Mouse (Mus musculus) heart, embryonic 14.5 days (tissue): ENCODE data around the gene Clic1. TPM values are rescaled to one million over a fixed set of nuclear protein-coding genes. Genes with fewer than 3 reads are reported as not detected.

Source experiments
- polyA plus RNA-seq: library from polyadenylated mRNA; unstranded; fragments of >200 nt; fragmentation: Nextera tagmentation; extraction: Ambion mirVana; gene quantifications from 2 replicates; pipeline ENCODE4 v1.2.1, GENCODE M21; 2014

Gene Clic1
- polyA plus RNA-seq, 1 experiment from 2014 or later = 108 TPM

Other genes with a start within 250 kb of the Clic1 start
- not detected in 2 replicates for gene Cyp21a1, start 245.4 kb upstream of the Clic1 start, polyA plus RNA-seq
- gene Stk19, start 213.0 kb upstream of the Clic1 start, polyA plus RNA-seq = 17.1 and 18.4 TPM in 2 replicates
- gene Dxo, start 212.9 kb upstream of the Clic1 start, polyA plus RNA-seq = 26.6 and 33.1 TPM in 2 replicates
- gene Skiv2l, start 199.8 kb upstream of the Clic1 start, polyA plus RNA-seq = 22.4 and 23.0 TPM in 2 replicates
- 65.7 and 65.8 TPM in 2 replicates for gene Nelfe, start 199.6 kb upstream of the Clic1 start, polyA plus RNA-seq
- gene Cfb, start 187.4 kb upstream of the Clic1 start, polyA plus RNA-seq = 1.2 and 2.7 TPM in 2 replicates
- gene Zbtb12, start 170.5 kb upstream of the Clic1 start, polyA plus RNA-seq = 0.38 and 0.53 TPM in 2 replicates
- not detected in 2 replicates for gene Gm20547, start 167.9 kb upstream of the Clic1 start, polyA plus RNA-seq
- gene C2, start 151.7 kb upstream of the Clic1 start, polyA plus RNA-seq = 1.0 and 1.2 TPM in 2 replicates
- 31.4 and 35.2 TPM in 2 replicates for gene Ehmt2, start 151.5 kb upstream of the Clic1 start, polyA plus RNA-seq
- not detected in 2 replicates for gene Slc44a4, start 135.5 kb upstream of the Clic1 start, polyA plus RNA-seq
- gene Neu1, start 118.7 kb upstream of the Clic1 start, polyA plus RNA-seq = 13.7 and 14.6 TPM in 2 replicates
- 0.09 and 0.19 TPM in 2 replicates for gene Hspa1b, start 90.7 kb upstream of the Clic1 start, polyA plus RNA-seq
- 0.55 TPM in 1 of 2 replicates, not detected in the other for gene Gm20481, start 80.1 kb upstream of the Clic1 start, polyA plus RNA-seq
- gene Hspa1a, start 77.8 kb upstream of the Clic1 start, polyA plus RNA-seq = 2.3 and 2.9 TPM in 2 replicates
- 2.2 and 2.7 TPM in 2 replicates for gene Hspa1l, start 77.3 kb upstream of the Clic1 start, polyA plus RNA-seq
- 132 and 136 TPM in 2 replicates for gene Lsm2, start 68.1 kb upstream of the Clic1 start, polyA plus RNA-seq
- gene Vars, start 49.0 kb upstream of the Clic1 start, polyA plus RNA-seq = 41.7 and 42.9 TPM in 2 replicates
- 0.28 and 0.42 TPM in 2 replicates for gene Vwa7, start 33.4 kb upstream of the Clic1 start, polyA plus RNA-seq
- 1.5 and 2.2 TPM in 2 replicates for gene Sapcd1, start 21.9 kb upstream of the Clic1 start, polyA plus RNA-seq
- gene Msh5, start 3.2 kb upstream of the Clic1 start, polyA plus RNA-seq = 2.6 and 3.5 TPM in 2 replicates
- gene Ddah2, start 9.1 kb downstream of the Clic1 start, polyA plus RNA-seq = 186 and 222 TPM in 2 replicates
- gene Ly6g6c, start 15.4 kb downstream of the Clic1 start, polyA plus RNA-seq = not detected in 2 replicates
- gene Mpig6b, start 16.2 kb downstream of the Clic1 start, polyA plus RNA-seq = 0.54 and 0.73 TPM in 2 replicates
- 0.32 TPM in 1 of 2 replicates, not detected in the other for gene Ly6g6e, start 26.9 kb downstream of the Clic1 start, polyA plus RNA-seq
- 1.9 and 2.6 TPM in 2 replicates for gene Ly6g6d, start 28.1 kb downstream of the Clic1 start, polyA plus RNA-seq
- gene Ly6g6f, start 35.6 kb downstream of the Clic1 start, polyA plus RNA-seq = not detected in 2 replicates
- gene Abhd16a, start 39.3 kb downstream of the Clic1 start, polyA plus RNA-seq = 61.9 and 64.5 TPM in 2 replicates
- 0.59 TPM in 1 of 2 replicates, not detected in the other for gene Ly6g5c, start 58.3 kb downstream of the Clic1 start, polyA plus RNA-seq
- 0.28 TPM in 1 of 2 replicates, not detected in the other for gene Ly6g5b, start 65.5 kb downstream of the Clic1 start, polyA plus RNA-seq
- gene Gpank1, start 71.5 kb downstream of the Clic1 start, polyA plus RNA-seq = 10.0 and 11.4 TPM in 2 replicates
- 219 and 234 TPM in 2 replicates for gene Csnk2b, start 72.1 kb downstream of the Clic1 start, polyA plus RNA-seq
- 8.7 and 10.1 TPM in 2 replicates for gene D17H6S53E, start 76.4 kb downstream of the Clic1 start, polyA plus RNA-seq
- 0.34 TPM in 1 of 2 replicates, not detected in the other for gene Apom, start 82.1 kb downstream of the Clic1 start, polyA plus RNA-seq
- gene Bag6, start 85.2 kb downstream of the Clic1 start, polyA plus RNA-seq = 63.3 and 68.6 TPM in 2 replicates
- gene Prrc2a, start 114.9 kb downstream of the Clic1 start, polyA plus RNA-seq = 81.9 and 138 TPM in 2 replicates
- 7.4 and 9.4 TPM in 2 replicates for gene Aif1, start 126.1 kb downstream of the Clic1 start, polyA plus RNA-seq
- 9.5 and 11.2 TPM in 2 replicates for gene Lst1, start 138.5 kb downstream of the Clic1 start, polyA plus RNA-seq
- 0.40 and 0.61 TPM in 2 replicates for gene Ltb, start 144.5 kb downstream of the Clic1 start, polyA plus RNA-seq
- not detected in 2 replicates for gene Tnf, start 152.0 kb downstream of the Clic1 start, polyA plus RNA-seq
- not detected in 2 replicates for gene Lta, start 155.4 kb downstream of the Clic1 start, polyA plus RNA-seq
- gene Gm16181, start 170.9 kb downstream of the Clic1 start, polyA plus RNA-seq = 0.69 TPM in 1 of 2 replicates, not detected in the other
- gene Atp6v1g2, start 183.7 kb downstream of the Clic1 start, polyA plus RNA-seq = 10.7 and 14.3 TPM in 2 replicates
- gene Nfkbil1, start 185.8 kb downstream of the Clic1 start, polyA plus RNA-seq = 3.1 and 4.2 TPM in 2 replicates
- gene Ddx39b, start 191.8 kb downstream of the Clic1 start, polyA plus RNA-seq = 237 and 246 TPM in 2 replicates
- 52.4 and 59.8 TPM in 2 replicates for gene H2-D1, start 212.8 kb downstream of the Clic1 start, polyA plus RNA-seq